Mouse (Mus musculus) cerebellum, adult 18-20 months (tissue): Measurements from ENCODE around the gene Rergl.
A peak's percentile ranks its signal among the peaks of the same experiment; 100 is the strongest.

Source experiments
- DNase-seq, 2 experiments: peaks; one replicate each; pipeline ENCODE4 v3.0.0; 2021

Gene Rergl

DNA sequence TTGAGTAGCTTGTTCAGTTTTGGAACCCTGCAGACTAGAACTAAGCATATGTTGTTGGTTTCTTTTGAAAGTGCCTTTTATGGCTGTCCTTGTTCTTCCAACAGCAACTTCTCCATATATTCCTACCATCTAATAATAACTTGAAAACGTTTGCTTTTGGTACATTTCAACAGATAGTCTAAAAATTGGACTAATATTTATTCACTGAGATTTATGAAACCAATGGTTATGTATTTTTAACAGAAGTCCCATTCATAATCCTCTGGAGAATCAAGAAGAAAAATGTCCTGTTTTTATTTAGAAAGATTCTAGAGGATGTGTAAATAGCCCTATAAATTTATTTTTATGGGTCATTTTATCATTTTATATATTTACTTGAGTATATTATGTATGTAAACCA lies at the start of gene Rergl:
Rergl (minus strand) TSS at position 101 of the 400 bp plus-strand sequence.
- no peak for DNase-seq

- no peak for DNase-seq
These were observed 36.7 kb upstream of the Rergl start for GRCm38 (mm10) chr6:139538469-139538868.

DNA sequence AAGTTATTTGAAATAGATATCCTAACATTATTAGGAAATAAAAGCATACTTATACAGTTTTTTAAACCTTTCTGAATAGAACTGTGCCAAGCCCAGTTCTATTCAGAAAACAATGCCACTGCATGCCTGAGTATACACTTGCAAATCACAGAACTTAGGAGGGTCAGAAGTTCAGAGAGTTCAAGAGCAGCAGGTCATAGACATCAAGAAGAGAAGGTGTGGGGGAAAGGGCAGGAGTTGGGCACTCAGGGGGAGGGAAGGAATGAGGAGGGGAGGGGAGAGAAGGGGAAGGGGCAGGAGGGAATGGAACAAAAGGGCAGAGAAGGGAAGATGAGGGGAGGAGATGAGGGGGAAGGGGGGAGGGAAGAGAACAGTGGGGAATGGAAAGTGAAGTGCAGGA lies 23.6 kb upstream of the Rergl start:
- no peak for DNase-seq

GRCm38 (mm10) chr6:139524288-139524687 lies 22.5 kb upstream of the Rergl start:
- DNase-seq = no peak

DNA sequence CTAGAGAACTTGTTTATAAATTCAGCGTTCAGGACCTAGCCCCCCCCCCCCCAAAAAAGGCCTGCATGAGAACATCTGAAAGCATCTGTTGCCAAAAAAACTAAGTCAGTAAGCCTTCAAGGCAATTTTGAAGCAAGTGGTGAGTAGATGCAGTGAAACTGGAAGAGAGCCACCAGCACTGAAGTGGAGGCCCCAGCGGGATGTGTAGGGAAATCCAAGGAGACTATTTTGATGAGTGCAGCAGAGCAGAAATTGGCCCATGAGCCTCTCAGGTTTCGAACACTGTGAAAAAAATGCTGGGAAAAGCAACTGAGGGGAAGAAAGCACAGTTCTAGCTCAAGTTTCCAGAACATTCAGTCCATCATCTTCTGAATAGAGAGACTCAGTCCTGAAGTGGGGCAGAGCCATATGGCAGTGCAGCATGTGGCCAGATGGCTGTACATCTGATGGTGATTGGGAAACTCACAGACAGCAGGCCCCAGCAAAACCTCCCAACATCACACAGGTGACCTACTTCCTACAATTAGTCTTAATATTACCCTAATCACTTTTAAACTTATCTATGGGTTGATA lies 13.2 kb upstream of the Rergl start:
- peak; percentile 55 to 61 for DNase-seq

GRCm38 (mm10) chr6:139479730-139480129 lies 22.0 kb downstream of the Rergl start:
- DNase-seq = no peak

GRCm38 (mm10) chr6:139464980-139465379 lies 36.8 kb downstream of the Rergl start:
- no peak for DNase-seq

DNA sequence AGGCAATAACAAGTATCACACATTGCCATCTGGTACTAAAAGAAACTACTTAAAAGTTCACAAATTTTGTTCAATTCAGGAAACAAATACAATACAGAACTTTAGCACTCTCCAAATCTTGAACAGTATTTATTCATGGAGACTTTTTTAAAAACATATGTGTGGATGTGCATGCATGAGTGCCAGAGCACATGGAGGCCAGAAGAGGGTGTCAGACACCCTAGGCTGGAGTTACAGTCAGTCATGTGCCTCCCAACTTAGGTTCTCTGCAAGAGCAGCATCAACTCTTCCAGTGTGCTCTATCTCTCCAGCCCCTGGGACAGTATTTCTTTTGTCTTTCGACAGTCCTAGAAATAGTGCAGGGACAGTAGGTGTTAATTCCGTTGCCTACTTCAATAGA lies 37.5 kb downstream of the Rergl start:
- DNase-seq = no peak

DNA sequence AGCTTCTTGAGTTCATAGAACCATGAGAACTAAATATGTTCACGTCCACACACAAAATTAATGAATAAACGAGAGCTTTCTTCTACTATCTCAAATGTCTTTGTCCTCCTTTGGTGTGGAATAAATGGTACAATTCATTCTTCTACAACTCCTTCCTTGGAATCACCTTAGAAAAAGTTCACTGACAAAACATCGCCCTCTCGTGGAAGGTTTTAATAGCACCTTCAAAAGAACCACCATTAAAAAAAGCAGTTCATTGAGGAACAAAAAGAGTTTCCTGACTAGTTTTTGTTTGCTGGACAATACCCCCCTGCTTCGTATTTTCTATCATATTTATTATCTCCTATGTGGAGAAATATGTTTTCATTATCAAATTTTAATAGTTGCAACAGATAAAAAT lies 40.7 kb downstream of the Rergl start:
- DNase-seq = no peak

DNA sequence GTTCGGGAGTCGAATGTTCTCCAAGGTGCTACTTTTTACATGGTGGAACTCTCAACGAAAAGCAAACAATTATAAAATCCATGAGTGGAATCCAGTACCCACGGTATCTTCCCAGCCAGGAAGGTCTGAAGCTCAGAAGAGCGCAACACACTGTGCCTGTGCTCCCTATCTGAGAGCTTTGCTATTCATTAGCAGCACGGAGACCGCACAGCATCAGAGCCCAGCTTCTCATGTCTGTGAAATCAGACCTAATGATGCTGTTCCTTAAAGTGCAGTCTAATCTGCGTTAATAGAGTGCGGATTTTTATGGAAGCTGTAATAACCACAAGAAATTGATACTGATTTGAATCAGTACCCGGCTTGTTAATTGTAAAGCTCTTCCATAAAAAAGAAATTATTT lies 41.3 kb downstream of the Rergl start:
- DNase-seq = no peak

GRCm38 (mm10) chr6:139443999-139444398 lies 57.8 kb downstream of the Rergl start:
- no peak for DNase-seq
